Mouse (Mus musculus) liver, embryonic 15.5 days (tissue): ENCODE measurements at regions not wholly inside any gene's neighbourhood (a gene's known extent, or its start where the extent isn't known, plus 50 kb on each side); places are given as distances from the start of the nearest gene placed in this dataset.

Experiments used
- ATAC-seq: fragments of 200-750 bp; cut with Nextera tagmentation; 2 replicates; pipeline ENCODE4 v1.8.0; 2017; ENCODE audit warnings: moderate number of reproducible peaks, mild to moderate bottlenecking, moderate library complexity; ENCODE audit not compliant: insufficient read depth
- H3K27ac ChIP-seq: fragments of 300-500 bp; sonication (generic); replicated peaks from 2 replicates; pipeline ENCODE4 v1.5.1; 2015; ENCODE audit warnings: mild to moderate bottlenecking, inconsistent platforms
- H3K27me3 ChIP-seq: fragments of 300-500 bp; sonication (generic); 2 replicates; pipeline ENCODE4 v1.6.1; 2015; ENCODE audit warnings: mild to moderate bottlenecking, inconsistent platforms
- H3K36me3 ChIP-seq: fragments of 300-500 bp; sonication (generic); replicated peaks from 2 replicates; pipeline ENCODE4 v1.6.1; 2015; ENCODE audit warnings: moderate library complexity, mild to moderate bottlenecking, inconsistent platforms
- H3K4me1 ChIP-seq: fragments of 300-500 bp; sonication (generic); replicated peaks from 2 replicates; pipeline ENCODE4 v1.6.1; 2015; ENCODE audit warnings: inconsistent platforms
- H3K4me2 ChIP-seq: fragments of 300-500 bp; sonication (generic); 2 replicates; pipeline ENCODE4 v1.6.1; 2015; ENCODE audit warnings: moderate library complexity, mild to moderate bottlenecking, inconsistent platforms
- H3K4me3 ChIP-seq: fragments of 300-500 bp; sonication (generic); replicated peaks from 2 replicates; pipeline ENCODE4 v1.5.1; 2015; ENCODE audit warnings: mild to moderate bottlenecking, inconsistent platforms
- H3K9ac ChIP-seq: fragments of 300-500 bp; sonication (generic); 2 replicates; pipeline ENCODE4 v1.6.1; 2015; ENCODE audit warnings: moderate library complexity, mild to moderate bottlenecking, inconsistent platforms
- H3K9me3 ChIP-seq: fragments of 300-500 bp; sonication (generic); replicated peaks from 2 replicates; pipeline ENCODE4 v1.6.1; 2016; ENCODE audit warnings: inconsistent platforms
- WGBS: fragments of 180-500 bp; shearing (Covaris S2); methylation state at CpG from one replicate; pipeline ENCODE4 v1.1.7; 2015; ENCODE audit warnings: mixed read lengths; ENCODE audit not compliant: insufficient replicate concordance; 5-methylcytosine and 5-hydroxymethylcytosine counted together

DNA sequence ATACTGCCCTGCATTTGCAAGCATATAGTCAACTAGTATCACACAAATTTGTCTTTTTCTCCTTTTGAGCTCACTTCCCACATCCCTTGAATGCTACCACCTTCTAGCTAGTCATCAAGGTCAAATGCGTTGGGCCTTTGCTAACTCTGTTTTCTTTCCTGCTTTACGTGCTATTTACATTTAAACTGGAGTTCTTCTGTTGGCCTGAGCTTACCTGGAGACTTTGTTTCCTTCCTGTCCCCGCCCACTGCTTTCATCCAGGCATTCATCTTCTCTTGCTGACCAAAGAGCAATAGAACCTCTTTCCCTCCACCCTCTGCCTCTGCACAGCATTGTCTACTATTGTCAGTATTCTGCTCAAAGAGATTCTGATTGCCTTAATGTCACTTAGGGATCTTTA is 237.0 kb downstream of the Papss1 start:
- 58% methylated on average over 3 of the region's 3 CpGs for WGBS
- no peaks in the 10 kb centered on the region for H3K9me3 ChIP-seq
- no peak overlapping the region for H3K4me3 ChIP-seq
- no peak overlapping the region for H3K9ac ChIP-seq
- no peak overlapping the region for H3K27ac ChIP-seq
- H3K36me3 ChIP-seq = no peaks in the 10 kb centered on the region
- ATAC-seq = no peak
- no peaks in the 10 kb centered on the region for H3K27me3 ChIP-seq
- H3K4me2 ChIP-seq = no peak overlapping the region
- H3K4me1 ChIP-seq = no peaks in the 10 kb centered on the region

GRCm38 (mm10) chr3:131802841-131803240 is 238.3 kb downstream of the Papss1 start:
- no peak overlapping the region for H3K4me3 ChIP-seq
- ATAC-seq = no peak
- 43% methylated on average over 7 of the region's 7 CpGs for WGBS

GRCm38 (mm10) chr3:131808127-131808526 is 243.6 kb downstream of the Papss1 start:
- no peaks in the 10 kb centered on the region for H3K4me1 ChIP-seq
- no peak for ATAC-seq
- no peak overlapping the region for H3K9ac ChIP-seq
- H3K4me3 ChIP-seq = no peak overlapping the region
- no peaks in the 10 kb centered on the region for H3K27me3 ChIP-seq
- no peaks in the 10 kb centered on the region for H3K36me3 ChIP-seq
- 48% methylated on average over 8 of the region's 8 CpGs for WGBS
- no peak overlapping the region for H3K4me2 ChIP-seq
- H3K27ac ChIP-seq = no peak overlapping the region
- H3K9me3 ChIP-seq = no peaks in the 10 kb centered on the region

More at GRCm38 (mm10) chr3:131802841-131803240, 238.3 kb downstream of the Papss1 start:
- Histone ChIP-seq H3K4me1 (no peaks in the 10 kb centered on the region), H3K27ac (no peak overlapping the region), H3K9me3 (no peaks in the 10 kb centered on the region), H3K27me3 (no peaks in the 10 kb centered on the region), H3K9ac (no peak overlapping the region), H3K4me2 (no peak overlapping the region), H3K36me3 (no peaks in the 10 kb centered on the region)

DNA sequence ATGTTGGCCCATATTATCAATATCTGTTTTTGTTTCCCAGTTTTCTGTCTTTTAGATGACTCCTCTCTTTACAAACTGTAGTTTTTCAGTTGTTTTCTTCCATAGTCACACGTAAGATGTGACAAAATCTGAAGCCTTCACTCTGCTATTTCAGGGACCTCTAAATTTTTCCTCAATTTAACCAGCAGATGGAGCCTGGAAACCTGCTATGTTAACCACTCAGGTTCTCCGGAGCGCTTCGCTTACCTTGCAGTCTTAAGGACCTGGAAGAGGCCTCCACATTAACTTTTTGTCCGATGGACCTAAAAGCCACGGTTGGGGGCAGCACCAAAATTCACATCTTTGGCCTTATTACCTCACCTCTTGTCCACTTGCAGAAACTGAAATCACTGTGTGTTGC is 248.4 kb downstream of the Papss1 start:
- no peak overlapping the region for H3K4me3 ChIP-seq
- H3K4me2 ChIP-seq = no peak overlapping the region
- no peaks in the 10 kb centered on the region for H3K36me3 ChIP-seq
- no peaks in the 10 kb centered on the region for H3K27me3 ChIP-seq
- no peak overlapping the region for H3K27ac ChIP-seq
- no peaks in the 10 kb centered on the region for H3K4me1 ChIP-seq
- no peak for ATAC-seq
- 43% methylated on average over 6 of the region's 6 CpGs for WGBS
- H3K9ac ChIP-seq = no peak overlapping the region
- H3K9me3 ChIP-seq = no peaks in the 10 kb centered on the region

GRCm38 (mm10) chr3:131818806-131819205 is 254.2 kb downstream of the Papss1 start:
- no peak overlapping the region for H3K27ac ChIP-seq
- H3K4me1 ChIP-seq = no peaks in the 10 kb centered on the region
- no peaks in the 10 kb centered on the region for H3K9me3 ChIP-seq
- H3K9ac ChIP-seq = no peak overlapping the region
- H3K4me2 ChIP-seq = no peak overlapping the region
- no peaks in the 10 kb centered on the region for H3K27me3 ChIP-seq
- H3K4me3 ChIP-seq = no peak overlapping the region
- 49% methylated on average over 1 of the region's 1 CpGs for WGBS
- H3K36me3 ChIP-seq = no peaks in the 10 kb centered on the region
- ATAC-seq = no peak

GRCm38 (mm10) chr3:131857442-131857841 is 227.7 kb upstream of the Dkk2 start:
- Histone ChIP-seq H3K27ac (no peak overlapping the region), H3K27me3 (no peaks in the 10 kb centered on the region), H3K4me2 (no peak overlapping the region), H3K36me3 (no peaks in the 10 kb centered on the region), H3K4me1 (no peaks in the 10 kb centered on the region), H3K9ac (no peak overlapping the region), H3K9me3 (no peaks in the 10 kb centered on the region), H3K4me3 (no peak overlapping the region)
- WGBS = 22% methylated on average over 2 of the region's 2 CpGs
- peak; percentile 71 for ATAC-seq

- Histone ChIP-seq H3K4me1 (no peaks in the 10 kb centered on the region), H3K4me2 (no peak overlapping the region), H3K27me3 (no peaks in the 10 kb centered on the region), H3K9ac (no peak overlapping the region), H3K36me3 (no peaks in the 10 kb centered on the region), H3K27ac (no peak overlapping the region), H3K4me3 (no peak overlapping the region), H3K9me3 (no peaks in the 10 kb centered on the region)
- 69% methylated on average over 12 of the region's 12 CpGs for WGBS
- no peak for ATAC-seq
These were observed 226.0 kb upstream of the Dkk2 start for GRCm38 (mm10) chr3:131859083-131859482.

GRCm38 (mm10) chr3:131865106-131865505 is 220.0 kb upstream of the Dkk2 start:
- Histone ChIP-seq H3K27ac (no peak overlapping the region), H3K4me3 (no peak overlapping the region), H3K27me3 (no peaks in the 10 kb centered on the region), H3K9ac (no peak overlapping the region), H3K9me3 (no peaks in the 10 kb centered on the region), H3K36me3 (no peaks in the 10 kb centered on the region), H3K4me1 (no peaks in the 10 kb centered on the region), H3K4me2 (no peak overlapping the region)
- no peak for ATAC-seq
- 37% methylated on average over 5 of the region's 5 CpGs for WGBS

- no peak overlapping the region for H3K4me2 ChIP-seq
- no peak overlapping the region for H3K9ac ChIP-seq
- ATAC-seq = no peak
- H3K27me3 ChIP-seq = no peaks in the 10 kb centered on the region
- no peaks in the 10 kb centered on the region for H3K4me1 ChIP-seq
- H3K9me3 ChIP-seq = no peaks in the 10 kb centered on the region
- H3K4me3 ChIP-seq = no peak overlapping the region
- H3K27ac ChIP-seq = no peak overlapping the region
- no peaks in the 10 kb centered on the region for H3K36me3 ChIP-seq
- WGBS = 74% methylated on average over 3 of the region's 3 CpGs
These were observed 217.8 kb upstream of the Dkk2 start for GRCm38 (mm10) chr3:131867266-131867665.

GRCm38 (mm10) chr3:131868219-131868964 is 216.7 kb upstream of the Dkk2 start:
- Histone ChIP-seq H3K4me1 (no peaks in the 10 kb centered on the region), H3K27me3 (no peaks in the 10 kb centered on the region), H3K4me2 (no peak overlapping the region), H3K36me3 (no peaks in the 10 kb centered on the region), H3K9me3 (no peaks in the 10 kb centered on the region), H3K4me3 (no peak overlapping the region), H3K9ac (no peak overlapping the region), H3K27ac (no peak overlapping the region)
- 44% methylated on average over 11 of the region's 11 CpGs for WGBS
- no peak for ATAC-seq

- no peaks in the 10 kb centered on the region for H3K36me3 ChIP-seq
- H3K27me3 ChIP-seq = no peaks in the 10 kb centered on the region
- no peak overlapping the region for H3K4me3 ChIP-seq
- no peaks in the 10 kb centered on the region for H3K9me3 ChIP-seq
- no peak overlapping the region for H3K9ac ChIP-seq
- no peak overlapping the region for H3K27ac ChIP-seq
- H3K4me1 ChIP-seq = no peaks in the 10 kb centered on the region
- 43% methylated on average over 4 of the region's 4 CpGs for WGBS
- no peak overlapping the region for H3K4me2 ChIP-seq
- no peak for ATAC-seq
These were observed 215.8 kb upstream of the Dkk2 start for GRCm38 (mm10) chr3:131869306-131869705.

- H3K36me3 ChIP-seq = no peaks in the 10 kb centered on the region
- no peaks in the 10 kb centered on the region for H3K4me1 ChIP-seq
- no peak overlapping the region for H3K4me2 ChIP-seq
- no peaks in the 10 kb centered on the region for H3K9me3 ChIP-seq
- ATAC-seq = no peak
- H3K9ac ChIP-seq = no peak overlapping the region
- H3K4me3 ChIP-seq = no peak overlapping the region
- no peak overlapping the region for H3K27ac ChIP-seq
- no peaks in the 10 kb centered on the region for H3K27me3 ChIP-seq
These were observed 202.4 kb upstream of the Dkk2 start for GRCm38 (mm10) chr3:131882667-131883066.
